Mouse (Mus musculus) kidney, adult 9 months (tissue): Measurements from ENCODE around the gene Dnajc17.
A peak's percentile ranks its signal among the peaks of the same experiment; 100 is the strongest.

Experiments used
- DNase-seq: peaks from one replicate; pipeline ENCODE4 v3.0.0; 2022

The Dnajc17 gene

DNA sequence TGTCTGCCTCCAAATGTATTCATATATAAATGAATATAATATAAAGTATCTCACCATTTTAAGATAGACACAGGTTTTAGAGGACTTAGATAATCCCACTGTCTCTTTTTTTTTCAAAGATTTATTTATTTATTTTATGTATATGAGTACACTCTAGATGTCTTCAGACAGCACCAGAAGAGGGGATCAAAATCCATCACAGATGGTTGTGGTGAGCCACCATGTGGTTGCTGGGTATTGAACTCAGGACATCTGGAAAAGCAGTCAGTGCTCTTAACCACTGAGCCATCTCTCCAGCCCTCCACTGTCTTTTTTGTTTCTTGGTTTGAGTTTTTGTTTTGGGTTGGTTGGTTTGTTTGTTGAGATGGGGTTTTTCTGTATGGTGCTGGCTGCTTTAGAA is 50.8 kb downstream of the Dnajc17 start:
- no peak for DNase-seq

DNA sequence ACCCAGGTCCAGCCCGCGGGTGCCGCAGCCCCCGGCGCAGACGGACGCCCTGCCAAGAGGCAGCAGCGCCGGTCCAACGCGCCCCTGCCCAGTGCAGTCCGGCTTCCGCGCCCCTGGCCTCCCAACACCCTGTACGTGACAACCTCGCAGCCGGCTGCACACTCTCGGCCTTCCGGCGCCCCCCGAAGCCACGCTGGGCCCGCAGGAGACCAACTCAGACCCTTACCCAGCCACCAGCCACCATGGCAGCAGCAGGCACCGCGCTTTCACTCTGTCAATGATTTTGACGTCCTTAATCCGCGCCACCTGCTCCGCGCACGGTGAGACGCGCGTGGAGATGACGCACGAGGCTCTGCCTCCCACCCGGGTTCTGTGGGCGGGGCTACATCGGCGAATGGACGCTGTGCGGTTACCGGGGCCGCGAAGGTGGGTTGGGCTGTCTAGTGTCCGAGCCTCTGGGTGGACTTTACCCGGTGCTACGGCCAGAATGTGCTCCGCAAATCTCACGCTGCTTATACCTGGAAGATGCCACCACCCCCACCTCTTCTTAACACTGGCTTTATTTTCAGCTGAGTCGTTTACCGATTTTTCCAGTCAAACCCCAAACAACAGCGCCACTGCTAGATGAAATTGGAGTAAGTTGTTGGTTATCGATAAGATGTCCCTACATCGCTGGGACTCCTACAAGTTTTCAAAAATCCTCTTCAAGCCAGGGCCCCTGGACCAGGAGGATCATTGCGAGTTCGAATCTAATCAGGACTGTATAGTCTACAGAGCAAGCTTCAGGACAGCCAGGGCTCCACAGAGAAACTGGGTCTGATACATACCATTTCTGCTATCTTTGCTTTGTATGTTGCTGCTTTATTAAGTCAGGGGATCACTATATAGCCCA is 51.7 kb downstream of the Dnajc17 start, which contains the start of gene Rmdn3:
Rmdn3 (minus strand) TSS at position 354 of the 892 bp plus-strand sequence.
- DNase-seq = peak; percentile 97

DNA sequence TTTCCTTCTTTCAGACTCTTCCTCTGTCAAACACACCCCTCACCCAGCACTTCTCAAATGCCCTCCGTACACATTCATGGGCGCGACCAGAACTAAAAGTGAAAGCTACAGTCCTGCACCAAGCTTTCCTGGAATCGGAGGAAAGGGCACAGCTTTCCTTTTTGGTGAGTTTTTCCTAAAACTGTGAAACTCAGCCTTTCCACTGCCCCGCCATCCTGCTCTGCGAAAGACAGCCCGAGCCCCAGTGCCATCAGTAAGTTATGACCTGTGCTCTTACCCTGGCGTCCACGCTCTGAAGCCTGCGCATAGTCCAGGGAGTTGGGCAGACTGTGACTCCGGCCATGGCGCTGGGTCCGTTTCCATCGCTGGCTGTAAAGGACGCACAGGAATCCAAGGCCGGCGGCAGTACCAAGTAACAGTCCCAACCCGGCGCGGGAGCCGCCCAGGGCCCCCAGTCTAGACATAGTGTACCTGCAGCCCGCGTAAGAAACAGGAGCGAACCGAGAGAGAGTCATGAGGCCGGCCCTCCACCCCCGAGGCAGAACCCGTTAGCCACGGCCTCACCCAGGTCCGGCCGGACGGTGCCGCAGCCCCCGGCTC is 52.4 kb downstream of the Dnajc17 start:
- peak; percentile 36 for DNase-seq

DNA sequence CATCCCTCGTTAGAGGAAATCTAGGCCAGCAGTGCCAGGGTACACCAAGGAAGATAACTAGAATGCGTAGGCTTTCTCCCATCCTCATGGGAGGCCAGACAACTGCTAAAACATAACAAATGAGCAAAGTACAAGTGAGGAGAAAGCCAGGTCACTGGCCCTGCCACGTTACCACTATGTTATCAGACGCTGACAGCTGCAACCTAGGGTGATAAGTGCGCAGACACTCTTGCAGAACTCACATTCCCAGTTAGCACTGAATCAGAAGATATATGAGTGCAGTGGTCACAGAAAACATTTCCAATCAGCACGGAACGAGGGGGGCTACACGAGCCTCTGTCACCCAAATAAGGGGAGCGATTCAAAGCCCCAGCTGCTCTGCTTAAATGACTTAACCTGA is 53.2 kb downstream of the Dnajc17 start:
- no peak for DNase-seq

- no peak for DNase-seq
Observed at GRCm38 (mm10) chr2:119154683-119155082, 53.9 kb downstream of the Dnajc17 start.

DNA sequence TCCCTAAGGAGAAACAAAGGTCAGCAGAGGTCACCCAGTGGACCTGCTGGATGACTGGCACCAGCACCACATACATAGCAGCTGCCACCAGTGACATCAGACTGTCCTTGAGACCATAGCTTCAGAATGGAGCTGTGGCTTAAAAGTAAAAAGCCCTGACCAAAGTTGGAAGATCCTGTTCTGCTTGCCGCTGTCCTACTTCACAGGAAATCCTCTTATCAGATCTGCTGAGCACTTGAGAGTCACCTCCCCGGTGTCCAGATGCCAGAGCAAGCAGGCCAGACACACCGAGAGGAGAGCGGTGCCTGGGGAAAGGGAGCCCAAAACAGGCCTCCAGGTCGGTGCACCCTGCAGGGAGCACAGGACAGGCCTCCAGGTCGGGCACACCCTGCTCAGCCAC is 56.3 kb downstream of the Dnajc17 start:
- no peak for DNase-seq

DNA sequence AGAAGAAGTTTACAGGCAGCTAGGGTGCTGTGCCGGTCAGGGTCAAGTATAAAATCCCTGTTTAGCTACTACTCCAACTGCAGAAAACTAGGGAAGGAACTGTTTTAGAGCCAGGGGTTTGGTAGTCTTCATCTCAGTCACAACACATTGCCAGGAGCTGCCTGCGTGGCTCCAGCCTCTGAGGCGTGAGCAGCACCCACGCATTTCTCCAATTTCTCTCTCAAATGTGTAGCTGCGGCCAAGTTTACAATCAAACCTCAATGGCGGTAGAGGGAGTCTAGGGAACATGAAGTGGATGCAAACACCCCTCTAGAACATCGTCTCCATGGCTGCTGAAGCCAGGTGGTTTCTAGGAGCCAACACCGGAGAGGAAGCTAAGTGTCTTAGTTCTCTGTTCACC is 60.8 kb downstream of the Dnajc17 start:
- DNase-seq = no peak

- no peak for DNase-seq
Observed at GRCm38 (mm10) chr2:119147160-119147678, 61.4 kb downstream of the Dnajc17 start.

DNA sequence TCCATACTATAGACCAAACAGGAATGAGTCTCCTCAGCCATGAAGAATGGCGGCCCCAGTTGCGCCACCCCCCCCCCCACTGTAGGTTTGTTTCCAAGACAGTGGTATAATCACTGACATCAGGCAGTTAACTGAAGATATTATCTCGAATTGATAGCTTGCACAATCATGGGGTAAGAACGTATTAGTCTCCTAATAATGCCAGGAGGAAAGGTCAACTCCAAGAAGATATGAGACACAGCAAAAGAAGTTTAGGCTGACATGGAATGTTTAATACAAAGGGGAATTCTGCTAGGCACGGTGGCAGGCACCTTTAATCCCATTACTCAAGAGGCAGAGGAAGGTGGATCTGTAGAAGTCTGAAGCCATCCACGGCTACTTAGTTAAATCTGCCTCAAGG is 62.2 kb downstream of the Dnajc17 start:
- no peak for DNase-seq

- DNase-seq = no peak
Observed at GRCm38 (mm10) chr2:119145199-119145598, 63.4 kb downstream of the Dnajc17 start.

DNA sequence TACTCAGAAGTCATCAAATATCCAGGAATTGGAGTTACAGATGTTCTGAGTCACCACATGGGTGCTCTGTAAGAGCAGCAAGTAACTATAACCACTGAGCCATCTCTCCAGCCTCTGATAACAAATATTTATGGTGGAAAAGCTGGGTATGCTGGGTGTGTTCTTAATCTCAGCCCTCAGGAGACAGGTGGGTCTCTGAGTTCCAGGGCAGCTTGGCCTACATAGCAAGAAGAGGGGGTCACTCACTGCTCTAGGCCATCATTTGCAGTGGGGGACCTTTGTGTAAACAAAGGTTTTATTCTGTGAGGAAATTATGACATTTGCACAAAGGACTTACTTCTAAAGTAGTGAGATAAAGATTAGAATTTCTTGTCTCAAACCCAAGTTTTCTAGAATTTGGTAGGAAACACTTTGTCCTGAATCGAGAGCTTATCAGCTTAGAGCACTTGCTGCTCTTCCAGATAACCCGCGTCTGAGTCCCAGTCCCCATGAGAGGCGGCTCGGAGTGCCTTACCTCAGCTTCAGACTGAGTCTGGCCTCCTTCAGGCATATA is 72.2 kb downstream of the Dnajc17 start:
- DNase-seq = no peak
